Mouse (Mus musculus) right cerebral cortex, postnatal 14 days (tissue): ENCODE data around the gene Gm28510.
"Not testable (repeated sequence)": the region's sequence is repeated elsewhere in the genome, so short reads cannot be mapped to it uniquely, and the experiment has no call there.

Experiments used
- DNase-seq: peaks from one replicate; pipeline ENCODE4 v3.0.0; 2022

The Gm28510 gene

DNA sequence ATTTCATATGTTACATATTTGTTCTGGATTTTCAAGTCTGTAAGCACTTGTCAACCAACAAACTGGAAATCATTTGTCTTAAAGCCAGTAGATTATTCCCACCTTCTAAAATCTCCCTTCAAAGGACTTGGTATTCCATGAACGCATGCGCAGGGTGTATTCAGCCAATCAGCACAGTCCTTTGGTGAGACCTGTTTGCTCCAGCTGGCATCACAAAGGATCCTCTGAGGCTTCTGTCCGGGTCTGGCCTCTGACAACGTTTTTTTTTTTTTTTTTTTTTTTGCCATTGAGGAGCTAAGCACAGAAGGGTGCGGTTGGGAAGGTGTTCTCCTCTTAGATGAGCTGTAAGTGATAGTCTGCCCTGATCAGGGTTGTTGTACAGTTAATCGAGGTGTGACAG, at the start of gene Gm28510:
Gm28510 (plus strand) TSS at position 301 of the 400 bp plus-strand sequence.
- not testable (repeated sequence) for DNase-seq
